Mouse (Mus musculus): Measurements from ENCODE around the gene Rhbdd3. TPM values are rescaled to one million over a fixed set of nuclear protein-coding genes. Genes with fewer than 3 reads are reported as not detected.

The Rhbdd3 gene
- total and polyA plus RNA-seq, 2 experiments from 2014 or later: 50.4 to 67.1 TPM

- no peak for ATAC-seq (ENCODE audit: low FRiP score)
- Histone ChIP-seq H3K4me3 (ENCODE audit: low read depth, low read length) (peak overlapping the region; percentile 99; the same call in 1 of the 2 replicates), H3K27me3 (ENCODE audit: insufficient read depth, low read length) (no peaks in the 10 kb centered on the region), H3K27ac (ENCODE audit: low read depth, low read length) (peak overlapping the region; percentile 97), H3K9me3 (ENCODE audit: low read length) (no peaks in the 10 kb centered on the region), H3K4me1 (ENCODE audit: insufficient read depth, low read length) (peaks cover 13% of the 10 kb centered on the region; the same call in 1 of the 2 replicates), H3K4me2 (ENCODE audit: low read depth, low read length, poor library complexity, severe bottlenecking) (peak overlapping the region; percentile 67), H3K9ac (replicated peaks; ENCODE audit: low read length, poor library complexity, severe bottlenecking) (peak overlapping the region; percentile 98; the same call in 1 of the 2 replicates), H3K36me3 (ENCODE audit: insufficient read depth, low read length) (peaks cover 24% of the 10 kb centered on the region)
- TF ChIP-seq CTCF (IDR thresholded peaks at IDR 0.05): no peak
- no peak for DNase-seq (ENCODE audit: low spot score)
- 31% methylated on average over 5 of the region's 5 CpGs for WGBS
These were observed 2.1 kb downstream of the Rhbdd3 start for GRCm38 (mm10) chr11:5100801-5101200.

GRCm38 (mm10) chr11:5101641-5102040, 2.9 kb downstream of the Rhbdd3 start:
- Histone ChIP-seq H3K4me3 (ENCODE audit: low read depth, low read length) (no peak overlapping the region), H3K9ac (replicated peaks; ENCODE audit: low read length, poor library complexity, severe bottlenecking) (no peak overlapping the region), H3K27ac (ENCODE audit: low read depth, low read length) (no peak overlapping the region), H3K4me1 (ENCODE audit: insufficient read depth, low read length) (peaks cover 13% of the 10 kb centered on the region; the same call in 1 of the 2 replicates), H3K36me3 (ENCODE audit: insufficient read depth, low read length) (peaks cover 24% of the 10 kb centered on the region), H3K9me3 (ENCODE audit: low read length) (no peaks in the 10 kb centered on the region), H3K4me2 (ENCODE audit: low read depth, low read length, poor library complexity, severe bottlenecking) (no peak overlapping the region), H3K27me3 (ENCODE audit: insufficient read depth, low read length) (no peaks in the 10 kb centered on the region)
- 83% methylated on average over 6 of the region's 6 CpGs for WGBS
- TF ChIP-seq CTCF (IDR thresholded peaks at IDR 0.05): no peak
- no peak for DNase-seq (ENCODE audit: low spot score)
- no peak for ATAC-seq (ENCODE audit: low FRiP score)

- peaks cover 8% of the 10 kb centered on the region; the same call in 1 of the 2 replicates for H3K4me1 ChIP-seq (ENCODE audit: insufficient read depth, low read length)
- DNase-seq (ENCODE audit: low spot score) (no peak), ATAC-seq (ENCODE audit: low FRiP score) (no peak)
- TF ChIP-seq CTCF (IDR thresholded peaks at IDR 0.05): no peak
- no peak overlapping the region for H3K27ac ChIP-seq (ENCODE audit: low read depth, low read length)
- H3K9ac ChIP-seq (replicated peaks; ENCODE audit: low read length, poor library complexity, severe bottlenecking): no peak overlapping the region
- no peaks in the 10 kb centered on the region for H3K27me3 ChIP-seq (ENCODE audit: insufficient read depth, low read length)
- H3K4me2 ChIP-seq (ENCODE audit: low read depth, low read length, poor library complexity, severe bottlenecking): no peak overlapping the region
- no peak overlapping the region for H3K4me3 ChIP-seq (ENCODE audit: low read depth, low read length)
- 88% methylated on average over 7 of the region's 7 CpGs for WGBS
- H3K9me3 ChIP-seq (ENCODE audit: low read length): no peaks in the 10 kb centered on the region
- H3K36me3 ChIP-seq (ENCODE audit: insufficient read depth, low read length): peaks cover 24% of the 10 kb centered on the region
These were observed 3.7 kb downstream of the Rhbdd3 start for GRCm38 (mm10) chr11:5102384-5102783.

- WGBS: 92% methylated on average over 4 of the region's 4 CpGs
- Histone ChIP-seq H3K36me3 (ENCODE audit: insufficient read depth, low read length) (peaks cover 24% of the 10 kb centered on the region), H3K9ac (replicated peaks; ENCODE audit: low read length, poor library complexity, severe bottlenecking) (no peak overlapping the region), H3K4me1 (ENCODE audit: insufficient read depth, low read length) (peaks cover 8% of the 10 kb centered on the region; the same call in 1 of the 2 replicates), H3K4me3 (ENCODE audit: low read depth, low read length) (no peak overlapping the region), H3K27ac (ENCODE audit: low read depth, low read length) (no peak overlapping the region), H3K27me3 (ENCODE audit: insufficient read depth, low read length) (no peaks in the 10 kb centered on the region), H3K9me3 (ENCODE audit: low read length) (no peaks in the 10 kb centered on the region), H3K4me2 (ENCODE audit: low read depth, low read length, poor library complexity, severe bottlenecking) (no peak overlapping the region)
- ATAC-seq (ENCODE audit: low FRiP score) (no peak), DNase-seq (ENCODE audit: low spot score) (no peak)
- no peak for TF ChIP-seq CTCF (IDR thresholded peaks at IDR 0.05)
These were observed 5.3 kb downstream of the Rhbdd3 start for GRCm38 (mm10) chr11:5103986-5104509.

- Histone ChIP-seq H3K4me1 (ENCODE audit: insufficient read depth, low read length) (no peaks in the 10 kb centered on the region), H3K4me3 (ENCODE audit: low read depth, low read length) (no peak overlapping the region), H3K36me3 (ENCODE audit: insufficient read depth, low read length) (peaks cover 12% of the 10 kb centered on the region), H3K9ac (replicated peaks; ENCODE audit: low read length, poor library complexity, severe bottlenecking) (peak overlapping the region; percentile 29; the same call in 1 of the 2 replicates), H3K4me2 (ENCODE audit: low read depth, low read length, poor library complexity, severe bottlenecking) (no peak overlapping the region), H3K27ac (ENCODE audit: low read depth, low read length) (no peak overlapping the region), H3K9me3 (ENCODE audit: low read length) (no peaks in the 10 kb centered on the region), H3K27me3 (ENCODE audit: insufficient read depth, low read length) (no peaks in the 10 kb centered on the region)
- no peak for DNase-seq (ENCODE audit: low spot score)
- WGBS: 75% methylated on average over 8 of the region's 8 CpGs
- ATAC-seq (ENCODE audit: low FRiP score): no peak
- no peak for TF ChIP-seq CTCF (IDR thresholded peaks at IDR 0.05)
These were observed 10.7 kb downstream of the Rhbdd3 start for GRCm38 (mm10) chr11:5109441-5109840.

- no peaks in the 10 kb centered on the region for H3K27me3 ChIP-seq (ENCODE audit: insufficient read depth, low read length)
- DNase-seq (ENCODE audit: low spot score): no peak
- H3K4me2 ChIP-seq (ENCODE audit: low read depth, low read length, poor library complexity, severe bottlenecking): no peak overlapping the region
- 67% methylated on average over 7 of the region's 7 CpGs for WGBS
- ATAC-seq (ENCODE audit: low FRiP score): no peak
- H3K27ac ChIP-seq (ENCODE audit: low read depth, low read length): no peak overlapping the region
- no peak overlapping the region for H3K9ac ChIP-seq (replicated peaks; ENCODE audit: low read length, poor library complexity, severe bottlenecking)
- no peak for TF ChIP-seq CTCF (IDR thresholded peaks at IDR 0.05)
- H3K4me1 ChIP-seq (ENCODE audit: insufficient read depth, low read length): no peaks in the 10 kb centered on the region
- H3K36me3 ChIP-seq (ENCODE audit: insufficient read depth, low read length): no peaks in the 10 kb centered on the region
- H3K4me3 ChIP-seq (ENCODE audit: low read depth, low read length): no peak overlapping the region
- H3K9me3 ChIP-seq (ENCODE audit: low read length): no peaks in the 10 kb centered on the region
These were observed 14.9 kb downstream of the Rhbdd3 start for GRCm38 (mm10) chr11:5113645-5114044.
